Mouse (Mus musculus): ENCODE measurements around the gene Usp10. TPM values are rescaled to one million over a fixed set of nuclear protein-coding genes. Genes with fewer than 3 reads are reported as not detected.

Usp10 gene
- total and polyA plus RNA-seq, 3 experiments = 80.0 to 161 (median 152) TPM

- H3K27me3 ChIP-seq (replicated peaks) = peaks cover 3% of the 10 kb centered on the region
- DNase-seq (ENCODE audit: extremely low read depth) = no peak
- no peaks in the 10 kb centered on the region for H3K36me3 ChIP-seq (replicated peaks in 1 of 2; ENCODE audit: control insufficient read depth in 1 of 2, insufficient read depth in 1 of 2, low read length in 1 of 2)
- TF ChIP-seq IRF4 (IDR thresholded peaks at IDR 0.05; ENCODE audit: low read depth, low read length) (no peak), SIN3A (IDR thresholded peaks at IDR 0.05; ENCODE audit: low read length) (no peak), ZKSCAN1 (IDR thresholded peaks at IDR 0.05; ENCODE audit: borderline replicate concordance, low read depth, low read length) (no peak), ZC3H11A (IDR thresholded peaks at IDR 0.05; ENCODE audit: low read depth, low read length) (no peak), EP300 (IDR thresholded peaks at IDR 0.05; ENCODE audit: low read length) (no peak), KAT2A (IDR thresholded peaks at IDR 0.05; ENCODE audit: insufficient replicate concordance, low read length) (no peak), BHLHE40 (IDR thresholded peaks at IDR 0.05; ENCODE audit: low read depth, low read length) (no peak), CHD2 (IDR thresholded peaks at IDR 0.05; ENCODE audit: low read length) (no peak), NELFE (IDR thresholded peaks at IDR 0.05; ENCODE audit: low read depth, low read length) (no peak), CHD1 (IDR thresholded peaks at IDR 0.05; ENCODE audit: low read depth, low read length) (no peak)
- H3K4me2 ChIP-seq (ENCODE audit: insufficient read depth, low read depth, poor library complexity, severe bottlenecking) = no peak overlapping the region
- in situ Hi-C loops (cut with MboI; ENCODE audit: low pct_ligation_motif_present, low pct_unique_long_range_greater_than_20kb, low sequenced_read_pairs) (no loop called here), dilution Hi-C loops (cut with MboI; ENCODE audit: extremely low pct_ligation_motif_present, extremely low pct_unique_long_range_greater_than_20kb, low sequenced_read_pairs) (no loop called here)
- peaks cover 0 to 2% of the 10 kb centered on the region in 2 experiments; a peak in 1 of 4 replicates for H3K4me1 ChIP-seq (ENCODE audit: control insufficient read depth in 1 of 2, insufficient read depth in 2 of 2)
- H3K9me3 ChIP-seq (replicated peaks; ENCODE audit: low read length) = no peaks in the 10 kb centered on the region
- no peaks in the 10 kb centered on the region for H3K79me2 ChIP-seq (replicated peaks; ENCODE audit: control insufficient read depth, extremely low read depth, insufficient read depth, poor library complexity, severe bottlenecking)
- no peak overlapping the region for H3K9ac ChIP-seq (ENCODE audit: insufficient read depth, low read depth)
- H3K4me3 ChIP-seq (replicated peaks in 1 of 3; ENCODE audit: low read depth in 2 of 3, low read length in 2 of 3, poor library complexity in 1 of 3) = no peak overlapping the region
- H3K27ac ChIP-seq (ENCODE audit: insufficient read depth, low read depth) = no peak overlapping the region
These were observed 24.5 kb upstream of the Usp10 start for GRCm38 (mm10) chr8:119885612-119886011.

DNA sequence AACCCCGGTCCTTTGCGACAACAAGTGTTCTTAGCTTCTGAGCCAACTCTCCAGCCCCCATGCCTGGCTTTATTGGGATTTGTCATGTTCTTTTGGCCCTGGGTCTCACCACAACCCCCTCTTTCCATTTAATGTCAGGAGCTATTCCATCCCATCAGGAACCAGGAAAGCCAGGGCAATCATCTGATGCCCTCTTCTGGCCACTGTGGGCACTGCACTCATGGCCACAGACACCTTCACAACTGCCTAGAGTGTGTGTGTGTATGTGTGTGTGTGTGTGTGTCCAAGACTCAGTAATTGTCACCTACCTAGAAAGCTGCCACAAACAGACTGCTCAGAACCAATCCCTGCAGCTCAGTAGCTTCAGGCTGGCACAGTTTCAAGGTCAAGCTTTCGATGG, 23.0 kb upstream of the Usp10 start:
- peak; percentile 17 for DNase-seq (ENCODE audit: extremely low read depth)
- no peaks in the 10 kb centered on the region for H3K79me2 ChIP-seq (replicated peaks; ENCODE audit: control insufficient read depth, extremely low read depth, insufficient read depth, poor library complexity, severe bottlenecking)

GRCm38 (mm10) chr8:119888012-119888411, 22.1 kb upstream of the Usp10 start:
- dilution Hi-C loops (cut with MboI; ENCODE audit: extremely low pct_ligation_motif_present, extremely low pct_unique_long_range_greater_than_20kb, low sequenced_read_pairs) (no loop called here), in situ Hi-C loops (cut with MboI; ENCODE audit: low pct_ligation_motif_present, low pct_unique_long_range_greater_than_20kb, low sequenced_read_pairs) (no loop called here)
- Histone ChIP-seq H3K9me3 (replicated peaks; ENCODE audit: low read length) (no peaks in the 10 kb centered on the region), H3K79me2 (replicated peaks; ENCODE audit: control insufficient read depth, extremely low read depth, insufficient read depth, poor library complexity, severe bottlenecking) (no peaks in the 10 kb centered on the region), H3K27me3 (replicated peaks) (peaks cover 3% of the 10 kb centered on the region), H3K4me3 (replicated peaks in 1 of 3; ENCODE audit: low read depth in 2 of 3, low read length in 2 of 3, poor library complexity in 1 of 3) (no peak overlapping the region), H3K36me3 (replicated peaks in 1 of 2; ENCODE audit: control insufficient read depth in 1 of 2, insufficient read depth in 1 of 2, low read length in 1 of 2) (no peaks in the 10 kb centered on the region), H3K4me1 (ENCODE audit: control insufficient read depth in 1 of 2, insufficient read depth in 2 of 2) (peaks cover 0 to 2% of the 10 kb centered on the region in 2 experiments; a peak in 1 of 4 replicates), H3K4me2 (ENCODE audit: insufficient read depth, low read depth, poor library complexity, severe bottlenecking) (no peak overlapping the region), H3K9ac (ENCODE audit: insufficient read depth, low read depth) (no peak overlapping the region), H3K27ac (ENCODE audit: insufficient read depth, low read depth) (no peak overlapping the region)
- no peak for DNase-seq (ENCODE audit: extremely low read depth)
- TF ChIP-seq SMC3 (IDR thresholded peaks at IDR 0.05; ENCODE audit: low read depth, low read length) = no peak
- TF ChIP-seq ZKSCAN1 (IDR thresholded peaks at IDR 0.05; ENCODE audit: borderline replicate concordance, low read depth, low read length) = no peak
- no peak for TF ChIP-seq TBP (conservative IDR thresholded peaks at IDR 0.05; ENCODE audit: low read depth, low read length)
- TF ChIP-seq POLR2AphosphoS2 (IDR thresholded peaks at IDR 0.05; ENCODE audit: low read depth, low read length) = no peak
- no peak for TF ChIP-seq USF1 (IDR thresholded peaks at IDR 0.05; ENCODE audit: low read depth, low read length)
- no peak for TF ChIP-seq RAD21 (IDR thresholded peaks at IDR 0.05; ENCODE audit: low read depth, low read length)
- no peak for TF ChIP-seq JUND (conservative IDR thresholded peaks at IDR 0.05; ENCODE audit: low read depth, low read length)
- no peak for TF ChIP-seq MAX (IDR thresholded peaks at IDR 0.05; ENCODE audit: low read length)
- no peak for TF ChIP-seq SIN3A (IDR thresholded peaks at IDR 0.05; ENCODE audit: low read length)
- no peak for TF ChIP-seq MEF2A (IDR thresholded peaks at IDR 0.05; ENCODE audit: borderline replicate concordance, low read depth, low read length)
- TF ChIP-seq TCF12 (IDR thresholded peaks at IDR 0.05; ENCODE audit: low read depth, low read length) = no peak
- TF ChIP-seq NRF1 (IDR thresholded peaks at IDR 0.05; ENCODE audit: low read depth, low read length) = no peak
- TF ChIP-seq KAT2A (IDR thresholded peaks at IDR 0.05; ENCODE audit: insufficient replicate concordance, low read length) = no peak
- TF ChIP-seq GABPA (IDR thresholded peaks at IDR 0.05; ENCODE audit: insufficient replicate concordance, low read depth, low read length) = no peak
- TF ChIP-seq ELF1 (IDR thresholded peaks at IDR 0.05; ENCODE audit: low read depth, low read length) = no peak
- no peak for TF ChIP-seq E2F4 (IDR thresholded peaks at IDR 0.05; ENCODE audit: insufficient replicate concordance, low read depth, low read length)
- no peak for TF ChIP-seq CHD1 (IDR thresholded peaks at IDR 0.05; ENCODE audit: low read depth, low read length)
- TF ChIP-seq USF2 (conservative IDR thresholded peaks at IDR 0.05; ENCODE audit: low read depth, low read length) = no peak
- TF ChIP-seq NELFE (IDR thresholded peaks at IDR 0.05; ENCODE audit: low read depth, low read length) = no peak

More for the DNA sequence above, 23.0 kb upstream of the Usp10 start:
- H3K4me2 ChIP-seq (ENCODE audit: insufficient read depth, low read depth, poor library complexity, severe bottlenecking) = no peak overlapping the region
- peaks cover 0 to 2% of the 10 kb centered on the region in 2 experiments; a peak in 1 of 4 replicates for H3K4me1 ChIP-seq (ENCODE audit: control insufficient read depth in 1 of 2, insufficient read depth in 2 of 2)
- H3K27me3 ChIP-seq (replicated peaks) = peaks cover 3% of the 10 kb centered on the region
- in situ Hi-C loops (cut with MboI; ENCODE audit: low pct_ligation_motif_present, low pct_unique_long_range_greater_than_20kb, low sequenced_read_pairs) = no loop called here
- H3K9me3 ChIP-seq (replicated peaks; ENCODE audit: low read length) = no peaks in the 10 kb centered on the region
- H3K36me3 ChIP-seq (replicated peaks in 1 of 2; ENCODE audit: control insufficient read depth in 1 of 2, insufficient read depth in 1 of 2, low read length in 1 of 2) = no peaks in the 10 kb centered on the region
- TF ChIP-seq E2F4 (IDR thresholded peaks at IDR 0.05; ENCODE audit: insufficient replicate concordance, low read depth, low read length) (no peak), SMC3 (IDR thresholded peaks at IDR 0.05; ENCODE audit: low read depth, low read length) (peak; percentile 46), USF2 (conservative IDR thresholded peaks at IDR 0.05; ENCODE audit: low read depth, low read length) (no peak), CTCF (conservative IDR thresholded peaks at IDR 0.05 in 1 of 2, IDR thresholded peaks at IDR 0.05 in 1 of 2; ENCODE audit: low read depth in 2 of 2, low read length in 2 of 2) (peak; percentile 64 to 77), RAD21 (IDR thresholded peaks at IDR 0.05; ENCODE audit: low read depth, low read length) (peak; percentile 54)
- no peak overlapping the region for H3K4me3 ChIP-seq (replicated peaks in 1 of 3; ENCODE audit: low read depth in 2 of 3, low read length in 2 of 3, poor library complexity in 1 of 3)
- no peak overlapping the region for H3K9ac ChIP-seq (ENCODE audit: insufficient read depth, low read depth)
- dilution Hi-C loops (cut with MboI; ENCODE audit: extremely low pct_ligation_motif_present, extremely low pct_unique_long_range_greater_than_20kb, low sequenced_read_pairs) = no loop called here
- no peak overlapping the region for H3K27ac ChIP-seq (ENCODE audit: insufficient read depth, low read depth)

All from CH12.LX (cell line).